Mouse (Mus musculus): ENCODE results near the gene Ehbp1l1. TPM values are rescaled to one million over a fixed set of nuclear protein-coding genes. Genes with fewer than 3 reads are reported as not detected.

Ehbp1l1 gene
- polyA plus RNA-seq, 1 experiment from 2014 or later = 9.3 TPM

DNA sequence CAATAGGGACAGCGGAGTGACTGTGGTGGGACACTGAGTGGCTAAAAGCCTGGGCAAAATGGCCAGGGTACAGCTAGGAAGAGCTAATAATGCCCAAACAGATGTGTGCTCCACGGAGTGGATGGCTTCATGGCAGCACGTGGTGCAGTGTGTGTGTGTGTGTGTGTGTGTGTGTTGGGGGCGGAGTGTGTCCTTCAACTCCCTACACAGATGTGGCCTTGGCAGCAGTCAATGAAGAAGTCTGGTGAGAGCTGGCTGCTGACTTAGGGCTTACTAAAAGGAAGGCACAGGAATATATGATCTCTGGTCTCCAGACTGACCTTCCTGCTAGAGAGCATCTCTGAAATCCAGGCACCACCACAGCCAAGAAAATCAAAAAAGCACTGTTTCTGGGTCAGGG, 57.7 kb downstream of the Ehbp1l1 start:
- H3K9me3 ChIP-seq (replicated peaks) = no peaks in the 10 kb centered on the region
- no peaks in the 10 kb centered on the region for H3K27me3 ChIP-seq (ENCODE audit: low read depth, poor library complexity, severe bottlenecking)
- no peak overlapping the region for H3K27ac ChIP-seq (replicated peaks)
- peaks cover 16% of the 10 kb centered on the region for H3K4me1 ChIP-seq
- H3K4me3 ChIP-seq = no peak overlapping the region
- DNase-seq (ENCODE audit: low spot score) = no peak
- H3K36me3 ChIP-seq = peaks cover 90% of the 10 kb centered on the region
- whole genome bisulfite sequencing = 94% methylated on average over 4 of the region's 4 CpGs

DNA sequence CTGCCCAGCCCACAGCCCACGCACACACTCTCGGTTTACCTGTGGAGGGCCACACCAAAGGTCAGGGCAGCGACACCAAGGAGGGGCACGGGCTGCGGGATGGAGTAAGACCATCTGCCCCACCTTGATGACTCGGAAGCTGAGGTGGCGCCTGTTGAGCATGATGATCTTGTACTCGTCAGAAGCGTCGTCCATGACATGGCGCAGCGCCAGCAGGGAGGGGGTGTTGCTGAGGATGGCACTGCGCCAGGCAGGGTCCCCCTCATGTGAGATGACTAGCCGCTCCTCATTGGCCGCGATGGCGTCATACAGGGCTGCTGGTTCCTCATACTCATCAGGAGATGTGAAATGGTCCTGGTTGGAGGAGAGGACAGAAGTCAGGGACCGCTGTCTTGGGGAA, 59.7 kb downstream of the Ehbp1l1 start:
- H3K4me3 ChIP-seq = peak overlapping the region; percentile 14; the same call in 1 of the 2 replicates
- no peaks in the 10 kb centered on the region for H3K27me3 ChIP-seq (ENCODE audit: low read depth, poor library complexity, severe bottlenecking)
- H3K9me3 ChIP-seq (replicated peaks) = no peaks in the 10 kb centered on the region
- no peak for DNase-seq (ENCODE audit: low spot score)
- peaks cover 71% of the 10 kb centered on the region for H3K36me3 ChIP-seq
- WGBS = 97% methylated on average over 18 of the region's 18 CpGs
- peaks cover 28% of the 10 kb centered on the region for H3K4me1 ChIP-seq
- H3K27ac ChIP-seq (replicated peaks) = no peak overlapping the region

DNA sequence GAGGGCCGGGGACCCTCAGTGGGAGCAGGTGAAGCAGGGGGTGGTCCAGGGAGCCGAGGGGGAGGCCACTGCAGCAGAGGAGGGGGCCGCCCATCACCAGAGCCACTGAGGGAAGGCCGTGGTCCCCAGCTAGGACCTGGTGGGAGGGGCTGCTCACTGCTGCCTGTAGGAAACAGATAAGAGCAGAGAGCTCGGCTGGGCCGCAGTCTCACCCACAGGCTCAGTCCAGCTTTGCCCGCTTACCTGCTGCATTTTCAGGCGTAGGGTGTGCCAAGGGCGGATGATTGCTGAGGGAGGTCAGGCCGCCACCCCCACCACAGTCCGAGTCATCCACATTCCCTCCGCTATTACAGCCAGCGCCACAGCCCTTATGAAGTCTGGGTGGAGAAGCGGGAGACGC, 60.7 kb downstream of the Ehbp1l1 start:
- peaks cover 31% of the 10 kb centered on the region for H3K4me1 ChIP-seq
- peak overlapping the region; percentile 55; the same call in 1 of the 2 replicates for H3K27ac ChIP-seq (replicated peaks)
- WGBS = 91% methylated on average over 15 of the region's 15 CpGs
- no peak overlapping the region for H3K4me3 ChIP-seq
- no peaks in the 10 kb centered on the region for H3K27me3 ChIP-seq (ENCODE audit: low read depth, poor library complexity, severe bottlenecking)
- H3K9me3 ChIP-seq (replicated peaks) = no peaks in the 10 kb centered on the region
- DNase-seq (ENCODE audit: low spot score) = no peak
- peaks cover 61% of the 10 kb centered on the region for H3K36me3 ChIP-seq

DNA sequence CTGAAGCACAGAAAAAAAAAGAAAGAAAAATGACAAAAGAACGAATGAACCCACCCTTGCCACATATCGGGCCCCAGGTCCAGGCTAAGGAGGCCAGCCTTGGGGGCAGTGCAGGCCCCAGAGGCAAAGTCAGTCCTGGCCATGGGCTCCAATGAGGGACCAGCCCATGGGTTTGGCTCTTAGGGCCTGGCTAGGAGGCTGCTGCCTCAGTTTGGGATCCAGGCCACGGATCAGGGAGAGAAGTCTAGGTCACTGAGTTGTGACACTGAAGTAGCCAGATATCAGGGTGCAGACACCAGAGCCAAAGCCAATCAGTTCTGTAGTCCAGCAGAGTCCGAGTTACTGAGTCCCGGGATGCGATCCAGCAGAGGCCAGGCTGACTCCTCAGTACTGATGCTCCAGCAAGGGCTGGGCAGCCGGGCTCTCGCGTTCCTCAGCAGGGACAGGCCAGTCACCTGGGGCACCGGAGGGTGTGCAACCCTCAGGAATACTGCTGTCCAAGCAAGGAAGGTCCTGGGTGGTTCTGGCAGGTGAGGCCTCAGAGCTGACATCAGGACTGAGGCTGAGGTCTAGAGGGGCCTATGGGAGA, 61.4 kb downstream of the Ehbp1l1 start:
- Histone ChIP-seq H3K36me3 (peaks cover 54% of the 10 kb centered on the region), H3K27ac (replicated peaks) (0 out of 2 replicates have a peak overlapping the region, but pooled peaks have one; percentile 23), H3K4me1 (peaks cover 31% of the 10 kb centered on the region), H3K9me3 (replicated peaks) (no peaks in the 10 kb centered on the region), H3K4me3 (no peak overlapping the region; the same call in 1 of the 2 replicates), H3K27me3 (ENCODE audit: low read depth, poor library complexity, severe bottlenecking) (no peaks in the 10 kb centered on the region)
- no peak for DNase-seq (ENCODE audit: low spot score)
- WGBS = 92% methylated on average over 10 of the region's 10 CpGs

DNA sequence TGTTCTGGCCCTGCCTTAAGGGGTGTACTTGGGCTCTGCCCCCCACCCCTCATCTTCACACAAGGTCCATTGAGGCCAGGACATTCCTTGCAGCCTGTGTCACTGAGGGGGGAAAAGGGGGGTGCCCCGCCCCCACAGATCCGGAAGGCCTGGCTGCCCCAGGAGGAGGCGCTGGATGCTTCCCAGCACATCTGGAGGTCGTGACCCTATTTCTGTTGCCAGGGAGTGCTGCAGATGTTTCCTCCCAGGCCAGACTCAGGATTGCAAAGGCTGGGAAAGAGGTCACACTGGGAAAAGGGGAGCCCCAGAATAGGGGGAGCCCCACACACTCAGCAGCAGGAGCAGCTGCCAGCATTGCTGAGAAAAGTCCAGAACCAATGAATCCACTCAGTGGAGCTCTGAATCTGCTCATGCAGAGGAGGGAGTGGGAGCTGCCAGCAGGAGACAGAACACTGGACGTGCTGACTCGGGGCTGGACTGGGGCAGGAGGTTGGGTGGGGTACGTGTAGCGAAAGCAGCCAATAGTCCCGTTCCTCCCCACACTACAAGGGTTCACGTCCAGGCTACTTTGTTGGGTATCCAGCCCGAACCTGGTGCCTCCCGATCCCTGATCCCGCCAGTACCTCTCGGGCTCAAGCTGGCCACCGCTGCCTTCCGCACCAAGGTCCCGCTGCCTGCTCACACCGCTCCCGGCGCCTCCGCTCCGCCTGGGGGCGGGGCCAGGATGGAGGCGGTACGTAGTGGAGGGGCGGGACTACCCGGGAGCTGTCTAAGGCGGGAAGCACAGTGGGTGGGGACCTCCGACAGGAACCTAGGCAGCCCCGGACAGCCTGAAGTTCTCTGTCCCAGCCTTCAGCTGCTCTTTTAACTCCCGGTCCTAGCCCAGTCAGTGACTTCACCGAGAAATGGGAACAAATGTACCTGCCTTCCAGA, 62.9 kb downstream of the Ehbp1l1 start, which contains the start of gene Sipa1:
Sipa1 (minus strand) TSS at position 727 of the 933 bp plus-strand sequence.
- Histone ChIP-seq H3K9me3 (replicated peaks) (no peaks in the 10 kb centered on the region), H3K4me3 (peak within 1 kb of the TSS; percentile 57), H3K27ac (replicated peaks) (peak within 1 kb of the TSS; percentile 82), H3K27me3 (ENCODE audit: low read depth, poor library complexity, severe bottlenecking) (no peaks in the 10 kb centered on the region), H3K36me3 (peaks cover 46% of the 10 kb centered on the region), H3K4me1 (peaks cover 31% of the 10 kb centered on the region)
- DNase-seq (ENCODE audit: low spot score) = peak; percentile 89
- WGBS = under 1% methylated on average over 32 of the region's 32 CpGs

DNA sequence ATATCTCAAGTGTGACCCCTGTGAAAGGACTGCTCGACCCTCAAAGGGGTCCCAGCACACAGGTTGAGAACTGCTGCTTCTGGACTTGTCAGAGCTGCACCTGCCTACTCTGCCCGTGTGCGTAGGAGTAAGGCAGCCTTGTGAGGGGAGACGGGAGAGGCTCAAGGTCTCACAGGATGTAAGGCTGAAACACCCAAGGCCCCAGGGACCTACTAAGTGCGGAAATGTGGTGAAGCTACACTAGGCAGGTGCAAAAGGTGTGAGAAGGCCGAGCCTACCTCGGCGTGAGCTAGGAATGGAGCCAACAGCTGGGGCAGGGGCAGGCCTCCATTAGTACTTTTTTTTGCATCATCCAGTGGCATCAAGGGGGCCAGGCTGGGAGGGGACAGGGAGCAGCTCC, 63.8 kb downstream of the Ehbp1l1 start:
- Histone ChIP-seq H3K36me3 (peaks cover 40% of the 10 kb centered on the region), H3K9me3 (replicated peaks) (no peaks in the 10 kb centered on the region), H3K4me3 (peak overlapping the region; percentile 57), H3K4me1 (peaks cover 31% of the 10 kb centered on the region), H3K27ac (replicated peaks) (peak overlapping the region; percentile 82), H3K27me3 (ENCODE audit: low read depth, poor library complexity, severe bottlenecking) (no peaks in the 10 kb centered on the region)
- DNase-seq (ENCODE audit: low spot score) = no peak
- 86% methylated on average over 8 of the region's 8 CpGs for WGBS

DNA sequence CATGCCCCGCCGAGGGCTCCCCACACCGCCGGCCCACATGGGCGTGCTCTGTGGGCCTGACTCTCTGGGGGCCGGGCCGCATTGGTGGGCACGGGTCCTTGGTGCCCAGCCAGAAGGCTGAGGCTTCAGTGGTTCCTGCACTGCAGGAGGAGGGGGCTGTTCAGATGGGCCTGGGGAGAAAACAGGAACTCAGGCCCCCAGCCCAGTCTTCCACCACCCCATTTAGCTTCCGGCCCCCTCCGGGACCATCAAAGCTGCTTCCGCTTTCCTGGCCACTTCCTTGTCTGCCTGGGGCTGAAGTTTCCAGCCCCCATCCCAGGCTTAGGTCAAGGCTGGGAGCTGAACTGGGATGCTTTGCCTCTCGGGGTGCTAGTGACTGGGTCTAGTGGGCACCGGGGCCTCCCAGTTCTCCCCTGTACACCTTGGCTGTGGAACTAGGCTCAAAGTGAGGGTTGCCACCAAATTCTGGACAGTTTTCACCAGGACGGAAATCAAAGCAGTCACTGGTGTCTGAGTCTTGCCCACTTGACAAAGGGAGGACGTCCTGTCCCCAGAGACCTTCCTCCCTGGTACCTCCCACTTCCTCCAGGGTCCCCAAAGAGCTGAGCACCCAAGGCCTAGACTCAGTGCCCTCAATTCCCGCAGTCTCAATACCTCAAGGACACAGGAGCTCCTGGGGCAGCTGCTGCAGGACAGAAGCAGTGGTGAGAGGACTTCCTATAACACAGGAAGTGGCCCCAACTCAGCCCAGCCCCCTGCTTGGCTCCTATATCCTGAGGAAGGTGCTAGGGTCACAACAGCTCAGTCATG, 65.0 kb downstream of the Ehbp1l1 start:
- Histone ChIP-seq H3K4me3 (peak overlapping the region; percentile 23; the same call in 1 of the 2 replicates), H3K27ac (replicated peaks) (peak overlapping the region; percentile 57), H3K9me3 (replicated peaks) (no peaks in the 10 kb centered on the region), H3K4me1 (peaks cover 31% of the 10 kb centered on the region), H3K27me3 (ENCODE audit: low read depth, poor library complexity, severe bottlenecking) (peaks cover 10% of the 10 kb centered on the region), H3K36me3 (peaks cover 37% of the 10 kb centered on the region)
- DNase-seq (ENCODE audit: low spot score) = no peak
- 87% methylated on average over 16 of the region's 16 CpGs for WGBS

Small RNAs within 50 kb of the gene (microRNA-seq; reads per million reads assigned to microRNA genes)
- gene Mir6987 = not detected

Other genes with a start within 250 kb of the Ehbp1l1 start
- 41.3 and 47.0 TPM in 2 replicates for gene Mus81, start 237.9 kb downstream of the Ehbp1l1 start, polyA plus RNA-seq (2016; fragmentation: Nextera tagmentation; extraction: Ambion mirVana)
- 3,131 and 3,331 TPM in 2 replicates for gene Cfl1, start 235.9 kb downstream of the Ehbp1l1 start, polyA plus RNA-seq (2016; fragmentation: Nextera tagmentation; extraction: Ambion mirVana)
- gene 1700020D05Rik, start 222.5 kb downstream of the Ehbp1l1 start, polyA plus RNA-seq (2016; fragmentation: Nextera tagmentation; extraction: Ambion mirVana) = not detected in 2 replicates
- 9.6 and 15.3 TPM in 2 replicates for gene Snx32, start 215.8 kb downstream of the Ehbp1l1 start, polyA plus RNA-seq (2016; fragmentation: Nextera tagmentation; extraction: Ambion mirVana)
- gene Ovol1, start 165.7 kb downstream of the Ehbp1l1 start, polyA plus RNA-seq (2016; fragmentation: Nextera tagmentation; extraction: Ambion mirVana) = 0.16 and 0.29 TPM in 2 replicates
- 1.6 and 2.3 TPM in 2 replicates for gene Ap5b1, start 158.3 kb downstream of the Ehbp1l1 start, polyA plus RNA-seq (2016; fragmentation: Nextera tagmentation; extraction: Ambion mirVana)
- gene Rnaseh2c, start 124.4 kb downstream of the Ehbp1l1 start, polyA plus RNA-seq (2016; fragmentation: Nextera tagmentation; extraction: Ambion mirVana) = 186 and 200 TPM in 2 replicates
- gene Kat5, start 116.1 kb downstream of the Ehbp1l1 start, polyA plus RNA-seq (2016; fragmentation: Nextera tagmentation; extraction: Ambion mirVana) = 65.6 and 74.8 TPM in 2 replicates
- 28.7 and 31.2 TPM in 2 replicates for gene Rela, start 88.8 kb downstream of the Ehbp1l1 start, polyA plus RNA-seq (2016; fragmentation: Nextera tagmentation; extraction: Ambion mirVana)
- gene Sipa1, start 62.6 kb downstream of the Ehbp1l1 start, polyA plus RNA-seq (2016; fragmentation: Nextera tagmentation; extraction: Ambion mirVana) = 22.3 and 22.9 TPM in 2 replicates
- 28.7 and 29.9 TPM in 2 replicates for gene Map3k11, start 37.6 kb downstream of the Ehbp1l1 start, polyA plus RNA-seq (2016; fragmentation: Nextera tagmentation; extraction: Ambion mirVana)
- 22.8 and 25.6 TPM in 2 replicates for gene Pcnx3, start 37.4 kb downstream of the Ehbp1l1 start, polyA plus RNA-seq (2016; fragmentation: Nextera tagmentation; extraction: Ambion mirVana)
- 0.20 TPM in 1 of 2 replicates, not detected in the other for gene Kcnk7, start 21.9 kb downstream of the Ehbp1l1 start, polyA plus RNA-seq (2016; fragmentation: Nextera tagmentation; extraction: Ambion mirVana)
- gene Fam89b, start 3.3 kb upstream of the Ehbp1l1 start, polyA plus RNA-seq (2016; fragmentation: Nextera tagmentation; extraction: Ambion mirVana) = 141 and 160 TPM in 2 replicates
- 2.9 and 3.1 TPM in 2 replicates for gene Ltbp3, start 14.6 kb upstream of the Ehbp1l1 start, polyA plus RNA-seq (2016; fragmentation: Nextera tagmentation; extraction: Ambion mirVana)
- 68.3 and 71.3 TPM in 2 replicates for gene Scyl1, start 45.1 kb upstream of the Ehbp1l1 start, polyA plus RNA-seq (2016; fragmentation: Nextera tagmentation; extraction: Ambion mirVana)
- gene Frmd8, start 149.0 kb upstream of the Ehbp1l1 start, polyA plus RNA-seq (2016; fragmentation: Nextera tagmentation; extraction: Ambion mirVana) = 33.8 and 34.9 TPM in 2 replicates
- gene Slc25a45, start 151.5 kb upstream of the Ehbp1l1 start, polyA plus RNA-seq (2016; fragmentation: Nextera tagmentation; extraction: Ambion mirVana) = 2.3 and 2.6 TPM in 2 replicates
- 9.5 and 10.8 TPM in 2 replicates for gene Tigd3, start 167.8 kb upstream of the Ehbp1l1 start, polyA plus RNA-seq (2016; fragmentation: Nextera tagmentation; extraction: Ambion mirVana)
- gene Dpf2, start 186.7 kb upstream of the Ehbp1l1 start, polyA plus RNA-seq (2016; fragmentation: Nextera tagmentation; extraction: Ambion mirVana) = 242 and 245 TPM in 2 replicates
- gene Cdc42ep2, start 198.5 kb upstream of the Ehbp1l1 start, polyA plus RNA-seq (2016; fragmentation: Nextera tagmentation; extraction: Ambion mirVana) = 1.8 and 2.2 TPM in 2 replicates
- gene Pola2, start 237.9 kb upstream of the Ehbp1l1 start, polyA plus RNA-seq (2016; fragmentation: Nextera tagmentation; extraction: Ambion mirVana) = 97.3 and 110 TPM in 2 replicates

Data from midbrain, embryonic 10.5 days (tissue).